Comparison of ENCODE assay signal across 17 mouse cellular contexts in the genomic region with DNA sequence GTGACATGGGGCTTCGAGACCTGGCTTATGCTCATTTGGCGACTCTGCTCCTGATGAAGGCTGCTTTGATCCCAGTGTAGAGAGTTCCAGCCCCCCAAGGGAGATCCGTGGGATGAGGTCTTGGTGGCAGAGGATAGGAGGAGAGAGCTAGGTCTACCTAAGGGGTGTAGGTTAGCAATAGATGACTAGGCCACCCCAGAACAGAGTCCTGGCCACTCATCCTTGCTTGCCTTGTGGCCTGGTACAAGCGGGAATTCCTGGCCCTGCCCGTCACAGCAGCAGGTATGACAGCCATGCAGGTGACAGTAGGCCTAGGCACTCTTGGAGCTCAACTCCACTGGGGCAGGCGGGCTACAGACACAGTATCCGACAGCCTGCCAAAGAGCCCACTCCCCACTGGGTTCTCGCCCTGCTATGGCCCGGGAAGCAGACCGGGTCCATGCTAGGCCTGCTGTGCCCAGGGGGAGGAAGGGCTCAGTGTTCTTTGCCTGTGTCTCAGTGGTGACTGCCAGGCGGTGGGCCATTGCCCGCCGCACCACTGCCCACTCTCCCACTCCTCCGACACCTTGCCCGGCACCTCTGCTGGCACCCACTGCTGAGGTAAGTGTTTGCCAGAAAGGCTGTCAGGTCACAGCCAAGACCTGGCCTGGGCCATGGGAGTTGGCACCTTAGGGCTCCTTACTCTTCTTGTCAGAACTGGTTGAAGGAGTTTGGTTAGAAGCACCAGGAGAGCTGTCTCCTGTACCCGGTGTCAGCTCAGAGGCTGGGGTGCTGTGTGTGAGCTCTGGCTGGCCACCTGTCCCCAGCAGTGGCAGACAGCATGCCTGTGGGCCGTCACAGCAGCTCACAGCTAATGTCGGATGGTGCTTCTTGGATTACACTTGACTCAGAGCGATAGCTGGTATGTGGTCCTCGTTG. TPM values are rescaled to one million over a fixed set of nuclear protein-coding genes. Genes with fewer than 3 reads are reported as not detected.
DNase-seq lines count a peak whose midpoint lies in the region; ATAC-seq lines count a peak whose summit lies in the region.
"Had no signal": no experiment of that assay in that cellular context is flagged by ENCODE, and none has a peak within 500 bp of the region (broad histone marks: within the 10 kb centered on the region; RNA-seq: fewer than 3 reads in every experiment).

No protein-coding gene starts in this region.

- H3K27ac ChIP-seq in heart, embryonic 10.5 days: 0 out of 2 replicates have a peak overlapping the region, but pooled peaks have one; percentile 12
- no peak overlapping the region for H3K27ac ChIP-seq in midbrain, embryonic 16.5 days (ENCODE audit: low read length)
- H3K27ac ChIP-seq: liver, embryonic 15.5 days had no signal

- no peaks in the 10 kb centered on the region for H3K27me3 ChIP-seq in heart, embryonic 10.5 days (ENCODE audit: insufficient read depth, poor library complexity, severe bottlenecking)
- no peaks in the 10 kb centered on the region for H3K27me3 ChIP-seq in midbrain, embryonic 16.5 days (ENCODE audit: control insufficient read depth, insufficient read depth, low read depth, low read length)
- H3K27me3 ChIP-seq: heart, embryonic 12.5 days; liver, embryonic 15.5 days had no signal

- WGBS in heart, embryonic 10.5 days: 80% methylated on average over 20 of the region's 20 CpGs
- 86% methylated on average over 20 of the region's 20 CpGs for WGBS in midbrain, embryonic 16.5 days

- H3K9me3 ChIP-seq in heart, embryonic 10.5 days: no peaks in the 10 kb centered on the region
- H3K9me3 ChIP-seq in midbrain, embryonic 16.5 days (replicated peaks; ENCODE audit: control insufficient read depth, low read length, poor library complexity, severe bottlenecking): no peaks in the 10 kb centered on the region
- H3K9me3 ChIP-seq: heart, embryonic 12.5 days; liver, embryonic 15.5 days had no signal

- DNase-seq in heart, embryonic 10.5 days (ENCODE audit: low spot score): no peak
- DNase-seq in heart, postnatal 25 days (ENCODE audit: low spot score): no peak
- DNase-seq in brain, adult 2 months (ENCODE audit: low read depth, low spot score): peak; percentile 11
- DNase-seq in cerebellum, postnatal 36 days: peak; percentile 20 to 47
- no peak for DNase-seq in liver
- no peak for DNase-seq in kidney, postnatal 36 days
- DNase-seq in left cerebral cortex, postnatal 10 days (ENCODE audit: extremely low spot score in 1 of 2, low spot score in 2 of 2): no peak
- DNase-seq: B cell, adult 2 months; kidney, adult 9 months; lung, postnatal 36 days; spleen, adult 18-20 months had no signal

- intact Hi-C loops in heart, postnatal 25 days (cut with DNase I): no loop called here
- intact Hi-C loops in left cerebral cortex, postnatal 10 days (cut with DNase I): no loop called here

- no peaks in the 10 kb centered on the region for H3K36me3 ChIP-seq in heart, embryonic 10.5 days
- no peaks in the 10 kb centered on the region for H3K36me3 ChIP-seq in midbrain, embryonic 16.5 days (ENCODE audit: control insufficient read depth, insufficient read depth, low read length)
- H3K36me3 ChIP-seq: heart, embryonic 12.5 days; liver, embryonic 15.5 days had no signal

- no peak for ATAC-seq in midbrain, embryonic 16.5 days

- H3K4me2 ChIP-seq in midbrain, embryonic 16.5 days (ENCODE audit: low read length): no peak overlapping the region
- H3K4me2 ChIP-seq: heart, embryonic 12.5 days; liver, embryonic 15.5 days had no signal

- H3K4me3 ChIP-seq in heart, embryonic 10.5 days: no peak overlapping the region
- H3K4me3 ChIP-seq in midbrain, embryonic 16.5 days (ENCODE audit: low read depth, low read length): no peak overlapping the region
- H3K4me3 ChIP-seq: heart, embryonic 12.5 days; liver, embryonic 15.5 days had no signal

- H3K4me1 ChIP-seq in heart, embryonic 10.5 days: peaks cover 57% of the 10 kb centered on the region
- H3K4me1 ChIP-seq in midbrain, embryonic 16.5 days (ENCODE audit: control insufficient read depth, insufficient read depth, low read length): peaks cover 64% of the 10 kb centered on the region

- H3K9ac ChIP-seq in midbrain, embryonic 16.5 days (ENCODE audit: low read depth, low read length): peak overlapping the region; percentile 16; the same call in 1 of the 2 replicates
- H3K9ac ChIP-seq: heart, embryonic 12.5 days; liver, embryonic 15.5 days had no signal

RNA-seq across cellular contexts. Expression of a gene that starts 14.8 kb away (rescaled TPM):
- polyA plus RNA-seq in heart, embryonic 10.5 days (2016; fragmentation: Nextera tagmentation; extraction: Ambion mirVana): 11.6 and 20.5 TPM in 2 replicates
- total RNA-seq in heart, postnatal 25 days (2021): 10 to 100 TPM; 11.9 to 13.8 TPM
- polyA plus RNA-seq in midbrain, embryonic 16.5 days (2015; fragmentation: Nextera tagmentation; extraction: Ambion mirVana): 78.4 and 82.0 TPM in 2 replicates
- 100 to 1,000 TPM; 148 to 156 TPM for total RNA-seq in left cerebral cortex, postnatal 10 days (2021)

RNA-seq across cellular contexts. Expression of a gene that starts 21.8 kb away (rescaled TPM):
- not detected in 2 replicates for polyA plus RNA-seq in heart, embryonic 10.5 days (2016; fragmentation: Nextera tagmentation; extraction: Ambion mirVana)
- 1 to 10 TPM in 1 of 2 experiments, not detected in 1; 1.4 TPM for total RNA-seq in heart, postnatal 25 days (2021)
- 2.3 and 3.6 TPM in 2 replicates for polyA plus RNA-seq in midbrain, embryonic 16.5 days (2015; fragmentation: Nextera tagmentation; extraction: Ambion mirVana)
- total RNA-seq in left cerebral cortex, postnatal 10 days (2021): 1 to 10 TPM; 1.8 to 3.1 TPM
- total RNA-seq: common myeloid progenitor, adult 5-6 weeks had no signal
- polyA plus RNA-seq: heart, embryonic 12.5 days had no signal

RNA-seq across cellular contexts. Expression of a gene that starts 31.0 kb away (rescaled TPM):
- 0.13 TPM in 1 of 2 replicates, not detected in the other for polyA plus RNA-seq in heart, embryonic 10.5 days (2016; fragmentation: Nextera tagmentation; extraction: Ambion mirVana)
- total RNA-seq in heart, postnatal 25 days (2021): 1 to 10 TPM; 1.7 to 3.1 TPM
- 1.1 and 1.2 TPM in 2 replicates for polyA plus RNA-seq in midbrain, embryonic 16.5 days (2015; fragmentation: Nextera tagmentation; extraction: Ambion mirVana)
- total RNA-seq in left cerebral cortex, postnatal 10 days (2021): 1 to 10 TPM; 2.4 to 2.7 TPM
- total RNA-seq: common myeloid progenitor, adult 5-6 weeks had no signal

RNA-seq across cellular contexts. Expression of a gene that starts 35.5 kb away (rescaled TPM):
- not detected in 2 replicates for polyA plus RNA-seq in heart, embryonic 10.5 days (2016; fragmentation: Nextera tagmentation; extraction: Ambion mirVana)
- not detected for total RNA-seq in heart, postnatal 25 days (2021)
- polyA plus RNA-seq in midbrain, embryonic 16.5 days (2015; fragmentation: Nextera tagmentation; extraction: Ambion mirVana): not detected in 2 replicates
- total RNA-seq in left cerebral cortex, postnatal 10 days (2021): not detected
- total RNA-seq: common myeloid progenitor, adult 5-6 weeks; layer of hippocampus, adult 8-10 months; left cerebral cortex, postnatal 36 days had no signal
- polyA plus RNA-seq: heart, embryonic 12.5 days had no signal

RNA-seq across cellular contexts. Expression of a gene that starts 55.9 kb away (rescaled TPM):
- 37.0 and 45.2 TPM in 2 replicates for polyA plus RNA-seq in heart, embryonic 10.5 days (2016; fragmentation: Nextera tagmentation; extraction: Ambion mirVana)
- total RNA-seq in heart, postnatal 25 days (2021): 10 to 100 TPM; 11.5 to 11.6 TPM
- polyA plus RNA-seq in midbrain, embryonic 16.5 days (2015; fragmentation: Nextera tagmentation; extraction: Ambion mirVana): 42.3 and 46.3 TPM in 2 replicates
- 10 to 100 TPM; 18.6 to 20.2 TPM for total RNA-seq in left cerebral cortex, postnatal 10 days (2021)

Comparison
In these comparisons a context has a peak if more than half of its experiments do, and no peak if none do; other contexts are left out.
1. DNase-seq: peak in brain, adult 2 months (single experiment) and cerebellum, postnatal 36 days (2 of 2); none in heart, embryonic 10.5 days (single experiment), heart, postnatal 25 days (single experiment), liver (single experiment), kidney, postnatal 36 days (0 of 2) and left cerebral cortex, postnatal 10 days (0 of 2).
2. RNA of a gene that starts 14.8 kb away (total RNA-seq): 148 to 156 TPM in left cerebral cortex, postnatal 10 days; 11.9 to 13.8 TPM in heart, postnatal 25 days; every median in the first group is over 10 times any median in the second.